Mouse (Mus musculus) cerebellum, postnatal 14 days (tissue): Measurements from ENCODE around the gene Eif4g2.

Experiments
- DNase-seq, 2 experiments: peaks; one replicate each; pipeline ENCODE4 v3.0.0; 2021; ENCODE audit warnings: mixed read lengths in 2 of 2

The Eif4g2 gene

GRCm38 (mm10) chr7:111082822-111083732 lies at the start of gene Eif4g2:
TSS of gene Eif4g2 (minus strand) at chr7:111083030.
- DNase-seq = peak; percentile 98 to 99

GRCm38 (mm10) chr7:111132596-111132995 lies 49.8 kb upstream of the Eif4g2 start:
- DNase-seq = no peak

GRCm38 (mm10) chr7:111126636-111127395 lies 44.0 kb upstream of the Eif4g2 start:
- no peak for DNase-seq

GRCm38 (mm10) chr7:111123761-111124546 lies 41.1 kb upstream of the Eif4g2 start:
- DNase-seq = no peak

- DNase-seq = peak; percentile 98 to 99
Measured at GRCm38 (mm10) chr7:111122531-111123130, 39.8 kb upstream of the Eif4g2 start.

- peak in 1 of 2 experiments; percentile 77 for DNase-seq
Measured at GRCm38 (mm10) chr7:111122084-111122530, 39.3 kb upstream of the Eif4g2 start.

- peak in 1 of 2 experiments; percentile 15 for DNase-seq
Measured at GRCm38 (mm10) chr7:111121522-111121921, 38.7 kb upstream of the Eif4g2 start.

GRCm38 (mm10) chr7:111109561-111109960 lies 26.7 kb upstream of the Eif4g2 start:
- no peak for DNase-seq

GRCm38 (mm10) chr7:111109161-111109560 lies 26.3 kb upstream of the Eif4g2 start:
- DNase-seq = no peak

- DNase-seq = no peak
Measured at GRCm38 (mm10) chr7:111098196-111098595, 15.4 kb upstream of the Eif4g2 start.

GRCm38 (mm10) chr7:111095169-111095568 lies 12.3 kb upstream of the Eif4g2 start:
- no peak for DNase-seq

GRCm38 (mm10) chr7:111085153-111085552 lies 2.3 kb upstream of the Eif4g2 start:
- DNase-seq = no peak

- no peak for DNase-seq
Measured at GRCm38 (mm10) chr7:111084443-111084842, 1.6 kb upstream of the Eif4g2 start.

- DNase-seq = no peak
Measured at GRCm38 (mm10) chr7:111083733-111084120, 897 bp upstream of the Eif4g2 start.

- peak; percentile 89 to 91 for DNase-seq
Measured at GRCm38 (mm10) chr7:111082043-111082821, 598 bp downstream of the Eif4g2 start.

GRCm38 (mm10) chr7:111080876-111081275 lies 2.0 kb downstream of the Eif4g2 start:
- DNase-seq = no peak

- no peak for DNase-seq
Measured at GRCm38 (mm10) chr7:111080026-111080425, 2.8 kb downstream of the Eif4g2 start.

- DNase-seq = no peak
Measured at GRCm38 (mm10) chr7:111078271-111078670, 4.6 kb downstream of the Eif4g2 start.

GRCm38 (mm10) chr7:111075288-111075687 lies 7.5 kb downstream of the Eif4g2 start:
- DNase-seq = no peak

- DNase-seq = no peak
Measured at GRCm38 (mm10) chr7:111072410-111072809, 10.4 kb downstream of the Eif4g2 start.

GRCm38 (mm10) chr7:111070167-111070496 lies 12.7 kb downstream of the Eif4g2 start:
- no peak for DNase-seq
